Mouse (Mus musculus): Measurements from ENCODE around the gene Acap2. TPM values are rescaled to one million over a fixed set of nuclear protein-coding genes. Genes with fewer than 3 reads are reported as not detected.

Acap2 gene
- total and polyA plus RNA-seq, 2 experiments = 4.4 to 12.7 TPM

DNA sequence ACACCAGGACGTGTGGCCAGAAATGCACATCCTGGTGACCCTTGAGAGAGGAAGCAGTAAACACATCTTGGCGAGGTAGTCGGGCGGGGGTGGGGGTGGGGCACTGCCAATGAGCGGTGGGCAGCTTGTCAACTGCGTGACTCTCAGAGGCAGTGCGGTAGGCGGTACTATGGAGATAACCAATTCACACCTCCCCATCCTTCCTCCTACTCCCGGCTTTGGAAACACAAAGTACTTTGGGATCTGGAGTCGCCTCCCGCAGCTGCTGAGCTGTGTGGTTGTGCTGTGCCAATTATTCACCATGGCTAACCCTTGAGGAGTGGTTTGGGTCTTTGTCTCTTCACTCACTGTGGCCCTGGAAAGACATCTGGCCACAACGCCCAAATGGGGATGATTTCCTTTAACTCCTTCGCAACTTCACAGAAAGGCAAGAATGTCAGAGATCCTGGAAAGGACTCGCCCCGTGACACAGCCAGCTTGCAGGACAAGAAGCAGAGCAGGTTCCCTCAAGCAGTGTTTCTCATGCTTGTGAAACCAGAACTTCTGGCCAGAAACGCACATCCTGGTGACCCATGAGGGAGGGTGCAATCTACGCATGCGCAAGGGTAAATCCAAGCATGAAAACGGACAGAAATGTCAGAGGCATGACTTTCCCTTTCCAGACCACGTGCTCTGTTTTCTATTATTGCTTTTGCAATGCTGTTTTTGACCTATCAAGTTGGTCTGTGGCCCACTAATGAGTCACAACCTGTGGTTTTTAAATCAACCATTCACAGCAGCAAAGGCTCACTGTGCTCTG, 32.7 kb upstream of the Acap2 start:
- Histone ChIP-seq H3K27ac (replicated peaks; ENCODE audit: insufficient read depth, low read depth, low read length) (peak overlapping the region; percentile 32), H3K9ac (ENCODE audit: low read depth, low read length) (no peak overlapping the region), H3K4me1 (ENCODE audit: control insufficient read depth, insufficient read depth, low read length) (no peaks in the 10 kb centered on the region), H3K36me3 (ENCODE audit: control insufficient read depth, insufficient read depth, low read length) (no peaks in the 10 kb centered on the region), H3K79me2 (ENCODE audit: control insufficient read depth, insufficient read depth, low read length) (no peaks in the 10 kb centered on the region), H3K27me3 (ENCODE audit: control insufficient read depth, insufficient read depth, low read length) (no peaks in the 10 kb centered on the region), H3K4me3 (ENCODE audit: insufficient read depth, low read depth, low read length) (0 out of 2 replicates have a peak overlapping the region, but pooled peaks have one; percentile 13)
- TF ChIP-seq POLR2A (IDR thresholded peaks at IDR 0.05; ENCODE audit: extremely low read depth, insufficient read depth, low read length) (no peak), CTCF (IDR thresholded peaks at IDR 0.05; ENCODE audit: low read depth, low read length) (no peak)
- peak; percentile 63 for DNase-seq (ENCODE audit: extremely low read depth, low read depth, low spot score)
- 23% methylated on average over 20 of the region's 20 CpGs for WGBS

DNA sequence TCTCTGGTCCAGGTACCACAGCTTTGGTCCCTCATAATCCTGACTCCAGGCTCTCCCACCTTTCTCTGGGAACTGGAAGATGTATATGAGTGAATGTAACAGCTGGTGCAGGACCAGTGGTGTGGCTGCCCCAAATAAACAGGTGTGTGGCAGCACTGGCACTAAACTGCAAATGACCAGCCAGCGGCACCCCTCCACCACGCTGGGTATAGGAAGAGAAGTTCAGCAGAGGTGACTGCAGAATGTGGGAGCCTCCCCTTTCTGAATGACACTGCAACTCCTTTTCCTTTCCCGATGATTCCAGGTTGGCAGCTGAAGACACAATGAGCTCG, 32.1 kb upstream of the Acap2 start:
- TF ChIP-seq CTCF (IDR thresholded peaks at IDR 0.05; ENCODE audit: low read depth, low read length) (no peak), POLR2A (IDR thresholded peaks at IDR 0.05; ENCODE audit: extremely low read depth, insufficient read depth, low read length) (no peak)
- no peaks in the 10 kb centered on the region for H3K4me1 ChIP-seq (ENCODE audit: control insufficient read depth, insufficient read depth, low read length)
- no peak overlapping the region for H3K9ac ChIP-seq (ENCODE audit: low read depth, low read length)
- no peak overlapping the region for H3K4me3 ChIP-seq (ENCODE audit: insufficient read depth, low read depth, low read length)
- no peaks in the 10 kb centered on the region for H3K79me2 ChIP-seq (ENCODE audit: control insufficient read depth, insufficient read depth, low read length)
- DNase-seq (ENCODE audit: extremely low read depth, low read depth, low spot score) = no peak
- 16% methylated on average over 4 of the region's 4 CpGs for WGBS
- H3K27ac ChIP-seq (replicated peaks; ENCODE audit: insufficient read depth, low read depth, low read length) = no peak overlapping the region
- no peaks in the 10 kb centered on the region for H3K27me3 ChIP-seq (ENCODE audit: control insufficient read depth, insufficient read depth, low read length)
- no peaks in the 10 kb centered on the region for H3K36me3 ChIP-seq (ENCODE audit: control insufficient read depth, insufficient read depth, low read length)

DNA sequence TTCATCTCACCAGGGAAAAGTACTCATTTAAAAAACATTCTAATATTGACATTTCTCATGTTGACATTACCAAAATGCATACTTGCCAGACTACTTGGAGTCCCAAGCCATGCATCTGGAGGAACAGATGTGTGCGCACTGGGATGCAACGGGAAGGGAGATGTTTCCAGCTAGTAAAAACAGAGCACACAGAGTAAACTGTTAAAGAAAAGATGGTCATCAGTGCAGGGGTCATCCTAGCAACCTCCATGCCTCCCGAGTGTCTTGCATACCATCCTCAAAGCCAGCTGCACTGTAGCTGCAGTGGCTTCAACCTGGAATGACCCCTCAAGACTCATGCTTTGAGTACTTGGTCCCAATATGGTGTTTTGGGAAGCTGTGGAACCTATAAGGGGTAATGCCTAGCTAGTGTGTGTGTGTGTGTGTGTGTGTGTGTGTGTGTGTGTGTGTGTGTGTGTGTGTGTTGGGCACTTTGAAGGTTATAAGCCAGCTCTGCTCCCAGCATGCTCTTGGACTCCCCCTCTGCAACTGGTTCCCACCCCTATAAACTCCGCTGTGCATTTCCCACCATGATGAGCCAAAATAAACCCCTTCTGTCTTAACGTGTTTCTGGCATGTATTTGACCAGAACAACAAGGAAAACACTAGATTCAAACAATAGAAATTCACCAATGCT, 31.6 kb upstream of the Acap2 start:
- no peak overlapping the region for H3K9ac ChIP-seq (ENCODE audit: low read depth, low read length)
- no peaks in the 10 kb centered on the region for H3K79me2 ChIP-seq (ENCODE audit: control insufficient read depth, insufficient read depth, low read length)
- H3K27me3 ChIP-seq (ENCODE audit: control insufficient read depth, insufficient read depth, low read length) = no peaks in the 10 kb centered on the region
- no peaks in the 10 kb centered on the region for H3K4me1 ChIP-seq (ENCODE audit: control insufficient read depth, insufficient read depth, low read length)
- 75% methylated on average over 5 of the region's 5 CpGs for WGBS
- H3K36me3 ChIP-seq (ENCODE audit: control insufficient read depth, insufficient read depth, low read length) = no peaks in the 10 kb centered on the region
- DNase-seq (ENCODE audit: extremely low read depth, low read depth, low spot score) = no peak
- TF ChIP-seq CTCF (IDR thresholded peaks at IDR 0.05; ENCODE audit: low read depth, low read length) = no peak
- TF ChIP-seq POLR2A (IDR thresholded peaks at IDR 0.05; ENCODE audit: extremely low read depth, insufficient read depth, low read length) = no peak
- no peak overlapping the region for H3K27ac ChIP-seq (replicated peaks; ENCODE audit: insufficient read depth, low read depth, low read length)
- no peak overlapping the region for H3K4me3 ChIP-seq (ENCODE audit: insufficient read depth, low read depth, low read length)

GRCm38 (mm10) chr16:31231591-31231990, 30.5 kb upstream of the Acap2 start:
- Histone ChIP-seq H3K4me1 (ENCODE audit: control insufficient read depth, insufficient read depth, low read length) (no peaks in the 10 kb centered on the region), H3K79me2 (ENCODE audit: control insufficient read depth, insufficient read depth, low read length) (no peaks in the 10 kb centered on the region), H3K27ac (replicated peaks; ENCODE audit: insufficient read depth, low read depth, low read length) (no peak overlapping the region), H3K27me3 (ENCODE audit: control insufficient read depth, insufficient read depth, low read length) (no peaks in the 10 kb centered on the region), H3K4me3 (ENCODE audit: insufficient read depth, low read depth, low read length) (no peak overlapping the region), H3K36me3 (ENCODE audit: control insufficient read depth, insufficient read depth, low read length) (no peaks in the 10 kb centered on the region), H3K9ac (ENCODE audit: low read depth, low read length) (no peak overlapping the region)
- TF ChIP-seq CTCF (IDR thresholded peaks at IDR 0.05; ENCODE audit: low read depth, low read length) (no peak), POLR2A (IDR thresholded peaks at IDR 0.05; ENCODE audit: extremely low read depth, insufficient read depth, low read length) (no peak)
- WGBS = 89% methylated on average over 5 of the region's 5 CpGs
- DNase-seq (ENCODE audit: extremely low read depth, low read depth, low spot score) = no peak

DNA sequence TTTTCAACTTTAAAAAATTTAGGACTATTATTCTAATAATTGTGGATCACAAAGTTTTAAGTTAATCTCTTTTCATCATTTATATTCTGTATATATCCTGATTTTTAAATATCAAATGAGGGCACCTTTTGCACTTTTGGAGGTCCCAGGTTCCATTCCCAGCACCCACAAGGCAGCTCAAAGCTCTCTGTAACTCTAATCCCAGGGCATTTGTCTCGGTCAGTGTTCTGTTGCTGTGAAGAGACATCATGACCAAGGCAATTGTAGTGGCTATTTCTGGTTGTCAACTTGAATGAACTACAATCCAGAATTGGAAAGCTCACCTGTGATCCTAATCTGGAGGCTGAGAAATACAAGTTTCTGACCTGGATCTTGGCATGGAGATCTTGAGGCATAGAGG, 26.7 kb upstream of the Acap2 start:
- Histone ChIP-seq H3K27me3 (ENCODE audit: control insufficient read depth, insufficient read depth, low read length) (no peaks in the 10 kb centered on the region), H3K79me2 (ENCODE audit: control insufficient read depth, insufficient read depth, low read length) (no peaks in the 10 kb centered on the region), H3K4me1 (ENCODE audit: control insufficient read depth, insufficient read depth, low read length) (no peaks in the 10 kb centered on the region), H3K4me3 (ENCODE audit: insufficient read depth, low read depth, low read length) (no peak overlapping the region), H3K9ac (ENCODE audit: low read depth, low read length) (no peak overlapping the region), H3K36me3 (ENCODE audit: control insufficient read depth, insufficient read depth, low read length) (no peaks in the 10 kb centered on the region), H3K27ac (replicated peaks; ENCODE audit: insufficient read depth, low read depth, low read length) (no peak overlapping the region)
- WGBS = 91% methylated on average over 1 of the region's 1 CpGs
- no peak for TF ChIP-seq POLR2A (IDR thresholded peaks at IDR 0.05; ENCODE audit: extremely low read depth, insufficient read depth, low read length)
- no peak for TF ChIP-seq CTCF (IDR thresholded peaks at IDR 0.05; ENCODE audit: low read depth, low read length)
- no peak for DNase-seq (ENCODE audit: extremely low read depth, low read depth, low spot score)

DNA sequence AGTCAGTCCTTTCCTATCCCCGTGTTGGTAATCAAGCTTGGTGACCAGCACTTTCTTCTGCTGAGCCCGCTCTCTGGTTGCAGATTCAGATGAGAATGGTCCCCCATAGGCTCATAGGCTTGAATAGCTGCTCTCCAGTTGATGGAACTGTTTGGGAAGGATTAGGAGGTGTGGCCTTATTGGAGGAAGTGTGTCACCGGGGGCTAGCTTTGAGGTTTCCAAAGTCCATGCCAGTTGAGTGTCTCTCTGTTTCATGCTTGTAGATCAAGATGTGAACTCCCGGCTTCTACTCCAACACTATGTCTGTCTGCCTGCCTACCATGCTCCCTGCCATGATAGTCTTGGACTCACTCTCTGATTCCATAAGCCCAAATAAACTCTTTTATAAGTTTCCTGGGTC, 14.2 kb upstream of the Acap2 start:
- H3K9ac ChIP-seq (ENCODE audit: low read depth, low read length) = no peak overlapping the region
- no peak overlapping the region for H3K4me3 ChIP-seq (ENCODE audit: insufficient read depth, low read depth, low read length)
- H3K4me1 ChIP-seq (ENCODE audit: control insufficient read depth, insufficient read depth, low read length) = no peaks in the 10 kb centered on the region
- no peaks in the 10 kb centered on the region for H3K79me2 ChIP-seq (ENCODE audit: control insufficient read depth, insufficient read depth, low read length)
- WGBS = 96% methylated on average over 4 of the region's 4 CpGs
- DNase-seq (ENCODE audit: extremely low read depth, low read depth, low spot score) = no peak
- H3K27me3 ChIP-seq (ENCODE audit: control insufficient read depth, insufficient read depth, low read length) = no peaks in the 10 kb centered on the region
- no peak overlapping the region for H3K27ac ChIP-seq (replicated peaks; ENCODE audit: insufficient read depth, low read depth, low read length)
- H3K36me3 ChIP-seq (ENCODE audit: control insufficient read depth, insufficient read depth, low read length) = no peaks in the 10 kb centered on the region
- no peak for TF ChIP-seq POLR2A (IDR thresholded peaks at IDR 0.05; ENCODE audit: extremely low read depth, insufficient read depth, low read length)
- no peak for TF ChIP-seq CTCF (IDR thresholded peaks at IDR 0.05; ENCODE audit: low read depth, low read length)

Measured in liver, adult 2 months (tissue).